Mouse (Mus musculus) lung, adult 18-20 months (tissue): ENCODE data around the gene Kndc1.

Source experiments
- DNase-seq, 2 experiments: peaks; one replicate each; pipeline ENCODE4 v3.0.0; 2022; ENCODE audit warnings: mixed read lengths in 2 of 2

The Kndc1 gene

DNA sequence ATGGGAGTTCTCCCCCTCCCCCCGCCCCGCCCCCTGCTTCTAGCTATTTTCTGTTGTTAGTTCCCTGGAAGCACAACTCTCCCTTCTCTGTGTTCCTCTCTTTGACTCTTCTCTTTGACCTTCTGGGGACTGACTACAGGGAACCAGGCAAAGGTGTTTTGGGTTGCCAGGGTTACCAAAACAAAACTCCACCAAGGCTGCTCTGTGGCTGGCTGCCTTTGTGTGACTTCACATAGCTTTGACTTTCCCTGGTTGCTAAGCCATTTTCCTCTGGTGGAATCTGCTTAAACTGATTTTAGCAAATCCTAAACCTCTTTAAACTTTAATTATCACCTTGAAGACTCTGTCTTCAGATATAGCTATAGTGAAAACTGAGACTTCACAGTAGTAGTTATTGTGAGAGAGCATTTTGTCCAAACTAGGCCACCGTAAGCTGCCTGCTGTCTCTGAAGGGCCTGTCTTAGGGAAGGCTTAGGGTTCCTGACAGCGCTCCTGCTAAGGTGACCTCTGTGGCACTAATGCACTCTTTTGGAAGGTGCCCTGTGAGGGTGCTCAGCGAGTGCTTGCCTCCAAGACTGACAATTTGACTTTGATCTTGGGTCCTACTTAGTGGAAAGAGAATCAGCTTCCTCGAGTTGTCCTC is 57.6 kb downstream of the Kndc1 start:
- DNase-seq = no peak

DNA sequence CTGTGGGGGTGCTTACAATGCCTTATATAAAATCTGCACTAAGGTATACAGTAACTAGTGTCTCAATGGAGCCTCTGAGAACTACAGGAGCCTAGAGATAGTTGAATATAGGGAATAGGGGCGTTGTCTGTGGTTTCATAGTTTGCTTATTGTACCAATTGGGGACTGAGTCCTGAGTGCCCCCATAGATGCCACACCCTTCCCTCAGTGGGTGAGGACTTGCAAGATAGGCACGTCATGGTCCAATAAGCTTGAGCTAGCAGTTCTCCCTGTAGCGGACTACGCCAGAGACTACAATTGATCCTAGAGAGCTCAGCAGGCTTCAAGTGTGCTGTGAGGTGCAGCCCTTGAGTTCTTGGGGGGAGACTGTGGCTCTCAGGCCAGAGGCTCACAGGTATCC is 61.0 kb downstream of the Kndc1 start:
- DNase-seq = no peak

DNA sequence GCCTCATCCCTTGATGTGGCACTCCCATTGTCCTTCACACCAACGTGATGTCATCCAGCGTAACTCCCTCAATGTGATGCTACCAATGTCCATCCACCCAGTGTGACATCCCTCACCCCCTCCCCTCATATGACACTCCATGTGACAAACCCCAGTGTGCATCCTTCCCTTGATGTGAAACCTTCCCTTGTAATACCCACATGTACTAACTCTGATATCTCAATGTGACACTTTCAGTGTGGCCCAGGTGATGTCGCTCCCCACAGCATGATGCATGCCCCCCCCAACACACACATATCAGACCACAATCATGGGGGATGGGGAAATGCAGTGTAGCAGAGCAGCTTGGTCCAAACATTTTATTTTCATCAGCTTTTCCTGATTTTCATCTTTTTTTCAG is 62.2 kb downstream of the Kndc1 start:
- no peak for DNase-seq

DNA sequence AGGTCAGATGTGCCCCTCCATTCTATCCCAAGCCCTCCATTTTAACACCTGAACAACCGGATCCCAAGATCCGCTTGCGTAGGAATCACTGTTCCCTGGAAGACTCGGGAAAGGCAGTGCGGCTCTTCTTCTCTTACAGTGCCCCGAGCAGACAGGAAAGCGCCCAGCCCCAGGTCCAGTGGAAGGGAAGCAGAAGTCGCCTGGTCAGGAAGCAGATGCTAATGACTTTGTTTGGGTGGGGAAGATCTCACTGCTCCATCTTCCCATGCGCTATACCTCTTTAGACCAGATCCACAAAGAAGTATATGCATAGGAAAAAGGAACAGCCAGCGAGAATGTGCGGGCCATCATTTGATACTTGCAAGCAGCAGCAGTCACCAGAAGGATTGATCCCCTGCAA is 62.9 kb downstream of the Kndc1 start:
- DNase-seq = no peak

DNA sequence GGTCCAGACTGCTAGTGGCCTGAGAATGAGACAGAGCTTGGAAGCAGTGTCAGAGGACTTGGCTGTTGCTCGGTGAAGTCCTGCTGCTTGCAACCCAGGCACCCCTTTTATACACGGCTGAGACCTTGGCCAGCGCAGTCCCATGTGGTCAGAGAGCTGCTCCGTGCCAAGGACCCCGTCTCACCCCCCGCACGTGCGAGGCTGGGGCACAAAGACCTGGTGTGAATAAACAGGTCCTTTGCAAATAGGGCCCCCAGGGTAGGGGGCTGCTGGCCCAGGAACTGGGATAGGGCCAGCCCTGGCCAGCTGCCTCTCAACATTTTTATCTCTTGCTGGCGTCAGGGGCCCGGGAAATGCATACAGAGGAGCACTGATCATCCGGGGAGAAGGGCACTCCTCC is 63.5 kb downstream of the Kndc1 start:
- no peak for DNase-seq

DNA sequence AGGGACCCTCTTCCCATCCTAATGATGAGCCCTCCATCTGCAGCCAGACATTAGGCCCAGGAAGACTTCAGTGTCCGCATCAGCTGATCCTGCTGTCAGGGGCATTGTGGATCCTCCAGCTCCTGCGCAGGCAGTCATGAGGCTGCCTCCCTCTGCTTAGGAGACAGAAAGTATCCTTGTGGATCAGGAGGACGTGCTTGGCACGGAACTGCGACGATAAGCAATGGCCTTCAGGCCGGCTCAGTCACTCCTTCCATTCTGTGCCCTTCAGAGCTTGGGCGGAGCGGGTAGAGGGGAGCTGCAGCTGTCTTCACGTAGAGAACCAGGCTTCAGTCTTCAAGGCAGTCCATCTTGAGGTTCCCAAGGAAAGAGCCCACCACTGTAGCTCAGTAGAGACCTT is 66.6 kb downstream of the Kndc1 start:
- DNase-seq = no peak

DNA sequence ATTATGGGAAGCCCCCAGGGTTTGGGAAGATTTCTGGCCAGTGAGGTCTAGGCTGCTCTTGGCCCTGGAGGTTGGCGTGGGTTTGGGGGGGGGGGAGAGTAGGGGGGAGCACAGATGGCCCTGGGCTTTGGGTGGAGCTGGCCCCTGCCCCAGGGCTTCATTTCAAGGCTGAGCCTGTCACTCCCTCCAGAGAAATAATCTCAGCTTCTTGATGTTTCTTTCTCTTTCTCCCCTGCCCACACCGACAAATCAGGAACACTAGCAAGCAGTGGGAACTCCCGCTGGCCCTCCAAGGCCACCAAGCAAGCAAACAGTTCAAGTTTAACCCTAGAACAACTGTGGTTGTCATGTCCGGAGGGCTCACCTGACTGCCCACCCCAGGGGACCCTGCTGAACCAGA is 69.3 kb downstream of the Kndc1 start:
- DNase-seq = no peak

DNA sequence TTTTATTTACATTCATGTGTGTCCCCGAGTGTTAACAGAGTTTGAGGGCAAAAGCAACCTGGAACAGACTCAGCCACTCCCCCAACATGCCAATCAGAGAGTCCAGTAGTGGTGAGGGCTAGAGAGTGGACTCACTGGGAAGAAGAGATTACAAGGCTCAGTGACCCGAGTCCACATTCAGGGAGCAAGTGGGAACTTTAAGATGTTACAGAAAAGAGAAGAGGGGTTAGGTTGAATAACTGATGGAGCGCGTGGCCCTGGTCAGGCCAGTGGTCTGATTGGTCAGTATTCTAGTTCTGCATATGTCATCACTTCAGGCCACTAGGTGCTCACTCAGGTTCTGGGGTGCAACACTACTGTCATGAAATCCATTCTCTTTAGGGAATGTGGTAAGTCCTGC is 72.7 kb downstream of the Kndc1 start:
- DNase-seq = no peak

DNA sequence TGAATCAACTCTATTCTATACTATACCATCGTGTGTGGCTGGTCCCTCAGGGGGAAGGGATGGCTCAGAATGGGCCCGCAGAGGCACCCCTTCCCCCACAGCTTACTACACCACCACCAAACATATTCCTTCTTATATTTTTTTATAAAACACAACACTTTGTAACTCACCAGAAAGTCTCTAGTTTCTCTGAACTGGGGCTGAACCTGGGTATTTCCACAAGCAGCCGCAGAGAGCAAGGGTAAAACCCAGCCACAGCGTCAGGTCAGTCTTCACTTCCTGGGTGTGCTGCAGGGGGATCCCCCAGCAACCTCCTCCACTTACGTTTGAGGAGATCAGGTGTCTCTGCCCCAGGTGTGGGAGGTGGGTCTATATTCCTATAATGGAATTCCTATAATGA is 73.9 kb downstream of the Kndc1 start:
- no peak for DNase-seq

DNA sequence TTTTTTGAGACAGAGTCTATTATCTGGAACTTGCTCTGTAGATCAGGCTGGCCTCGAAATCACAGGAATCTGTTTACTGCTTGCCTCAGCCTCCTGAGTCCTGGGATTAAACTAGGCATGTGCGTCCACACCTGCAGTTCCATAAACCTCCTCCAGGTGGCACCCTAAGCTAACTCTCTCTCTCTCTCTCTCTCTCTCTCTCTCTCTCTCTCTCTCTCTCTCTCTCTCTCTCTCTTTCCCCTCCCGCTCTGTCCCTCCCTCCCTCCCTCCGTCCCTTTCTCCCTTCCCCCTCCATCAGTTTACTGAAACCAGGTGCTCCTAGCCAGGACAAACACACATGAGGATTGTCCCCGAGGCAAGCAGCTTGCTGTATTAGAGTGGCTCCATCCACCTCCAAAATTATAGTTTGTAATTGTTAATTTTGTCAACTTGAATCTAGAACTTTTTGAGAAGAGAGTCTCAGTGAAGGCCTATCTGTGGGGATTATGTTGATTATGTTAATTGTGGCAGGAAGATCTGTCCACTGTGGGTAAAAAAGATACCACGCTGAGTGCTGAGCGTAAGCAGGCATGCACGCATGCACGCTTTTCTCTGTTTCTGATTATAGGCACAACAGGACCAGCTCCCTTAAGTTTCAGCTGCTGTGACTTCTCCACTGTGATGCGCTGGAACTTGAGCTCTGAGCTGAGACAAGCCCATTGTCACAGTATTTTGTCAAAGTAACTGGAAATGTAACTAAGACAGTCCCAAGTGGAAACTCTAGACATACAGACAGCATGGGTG is 75.0 kb downstream of the Kndc1 start:
- peak; percentile 73 for DNase-seq

DNA sequence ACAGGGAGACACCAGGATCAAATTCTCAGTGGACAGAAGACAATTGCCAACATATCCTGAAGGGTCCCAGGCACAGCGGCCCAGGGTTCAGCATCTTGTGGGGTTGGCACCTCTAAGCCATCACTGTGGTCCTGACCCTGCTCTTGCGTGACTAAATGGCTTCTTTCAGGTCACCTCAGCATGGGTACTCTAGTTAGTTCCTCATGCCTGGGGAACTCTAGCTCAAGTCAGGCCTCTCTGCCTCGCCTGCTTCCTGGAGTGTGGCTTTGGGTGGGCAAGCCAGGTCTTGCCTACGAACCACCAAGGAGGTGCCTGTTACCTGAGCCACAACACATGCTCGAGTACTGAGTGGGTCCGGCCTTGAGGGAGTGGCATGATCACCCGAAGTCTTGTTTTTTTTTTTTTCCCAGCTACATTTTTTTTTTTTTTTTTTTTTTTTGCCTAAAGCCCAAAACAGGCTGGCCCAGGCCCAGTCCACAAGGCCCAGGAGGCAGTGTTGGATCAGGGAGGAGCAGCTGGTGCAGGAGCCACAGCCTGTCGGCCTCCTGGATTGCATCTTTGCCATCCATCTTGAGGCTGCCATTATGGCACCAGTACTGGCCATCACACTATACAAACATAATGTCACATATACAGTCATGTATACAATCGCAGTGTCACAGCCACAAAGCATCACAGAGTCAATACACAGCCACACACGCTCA is 75.9 kb downstream of the Kndc1 start:
- peak in 1 of 2 experiments; percentile 44 for DNase-seq

DNA sequence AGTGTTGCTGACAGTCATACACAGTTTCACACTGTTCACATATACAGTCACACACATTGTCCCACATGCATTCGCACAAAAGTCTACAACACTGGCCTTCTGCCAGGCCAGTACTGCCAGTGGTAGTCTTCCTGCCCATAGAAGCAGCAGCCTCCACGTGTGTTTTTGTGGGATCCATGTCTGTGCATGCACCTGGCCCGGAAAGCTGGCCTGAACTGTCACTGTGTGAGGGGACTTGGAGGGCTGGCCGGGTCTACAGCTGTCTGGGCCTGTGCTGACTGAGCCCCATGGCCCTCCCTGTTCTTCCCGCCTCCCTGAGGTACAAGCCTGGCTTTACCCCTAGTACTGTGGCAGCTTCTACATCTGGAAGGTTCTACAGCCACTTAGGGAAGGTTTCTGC is 76.5 kb downstream of the Kndc1 start:
- no peak for DNase-seq

DNA sequence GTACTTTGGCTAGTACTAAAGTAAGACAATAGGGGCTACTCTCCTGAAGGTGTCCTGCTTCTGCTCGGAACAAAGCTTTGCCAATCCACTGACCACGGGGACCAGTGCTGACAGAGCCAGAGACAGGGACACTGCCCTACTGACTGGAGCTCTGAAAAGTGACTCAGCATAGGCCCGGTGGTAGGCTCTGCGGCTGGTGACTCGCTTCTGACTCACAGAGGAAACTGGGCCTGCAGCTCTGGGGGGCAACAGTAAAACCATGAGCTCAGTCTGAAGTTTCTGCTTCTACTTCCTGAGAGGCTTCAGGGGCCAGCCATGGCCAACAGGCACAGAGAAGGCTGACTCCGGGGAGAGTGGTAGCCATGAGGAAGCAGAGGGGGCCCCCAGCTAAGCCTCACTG is 76.9 kb downstream of the Kndc1 start:
- DNase-seq = no peak

DNA sequence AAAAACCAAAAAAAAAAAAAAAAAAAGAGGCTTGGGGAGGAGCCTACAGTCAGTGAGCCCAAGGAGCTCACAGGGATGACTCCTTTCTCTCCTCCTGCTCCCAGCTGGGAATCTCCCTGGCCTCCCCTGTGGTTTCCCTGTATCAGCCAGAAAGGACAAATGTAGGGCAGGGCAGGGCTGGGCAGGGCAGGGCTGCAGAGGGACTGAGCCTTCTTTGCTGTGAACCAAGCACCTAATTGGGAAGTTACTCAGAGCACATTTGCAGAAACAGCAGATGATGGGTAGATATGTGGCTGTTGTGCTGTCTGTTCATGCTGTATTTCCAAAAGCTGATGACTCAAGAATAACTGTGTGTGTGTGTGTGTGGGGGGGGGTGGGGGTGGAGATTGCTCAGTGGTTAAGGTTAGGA is 78.4 kb downstream of the Kndc1 start:
- no peak for DNase-seq

DNA sequence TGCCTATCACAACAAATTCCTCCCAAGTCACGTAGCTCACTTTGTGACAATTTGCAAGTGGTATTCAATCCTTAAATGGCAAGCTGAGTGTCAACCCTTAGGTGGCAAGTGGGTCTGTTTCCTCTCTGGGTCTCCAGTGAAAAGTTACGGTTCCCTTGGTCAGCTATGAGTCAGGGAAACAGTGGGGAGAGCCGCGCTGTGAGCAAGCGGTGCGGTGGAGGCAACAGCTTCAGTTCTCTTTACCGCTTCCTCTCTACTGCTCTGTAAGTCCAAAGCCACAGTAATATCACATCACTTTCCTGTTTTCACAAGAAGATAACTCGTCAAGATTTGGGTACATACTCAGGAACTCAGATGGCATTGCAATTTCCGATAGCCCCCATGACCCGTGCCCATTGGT is 79.8 kb downstream of the Kndc1 start:
- peak in 1 of 2 experiments; percentile 24 for DNase-seq

DNA sequence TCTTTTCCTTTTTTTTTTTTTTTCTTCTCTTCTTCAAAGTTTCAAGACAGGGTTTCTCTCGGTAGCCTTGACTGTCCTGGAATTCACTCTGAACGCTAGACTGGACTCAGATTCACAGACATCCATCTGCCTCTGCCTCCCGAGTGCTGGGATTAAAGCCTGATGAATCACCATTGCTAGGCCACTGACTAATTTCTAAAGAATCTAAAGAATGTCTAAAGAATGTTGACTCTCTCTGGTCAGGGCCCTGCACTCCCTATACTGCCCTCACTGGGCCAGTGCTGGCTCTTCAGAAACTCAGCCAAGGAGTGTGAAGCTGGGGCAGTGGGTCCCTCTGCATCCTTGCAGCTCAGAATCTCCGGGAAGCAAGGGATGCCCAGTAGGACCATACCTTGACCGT is 81.0 kb downstream of the Kndc1 start:
- no peak for DNase-seq

DNA sequence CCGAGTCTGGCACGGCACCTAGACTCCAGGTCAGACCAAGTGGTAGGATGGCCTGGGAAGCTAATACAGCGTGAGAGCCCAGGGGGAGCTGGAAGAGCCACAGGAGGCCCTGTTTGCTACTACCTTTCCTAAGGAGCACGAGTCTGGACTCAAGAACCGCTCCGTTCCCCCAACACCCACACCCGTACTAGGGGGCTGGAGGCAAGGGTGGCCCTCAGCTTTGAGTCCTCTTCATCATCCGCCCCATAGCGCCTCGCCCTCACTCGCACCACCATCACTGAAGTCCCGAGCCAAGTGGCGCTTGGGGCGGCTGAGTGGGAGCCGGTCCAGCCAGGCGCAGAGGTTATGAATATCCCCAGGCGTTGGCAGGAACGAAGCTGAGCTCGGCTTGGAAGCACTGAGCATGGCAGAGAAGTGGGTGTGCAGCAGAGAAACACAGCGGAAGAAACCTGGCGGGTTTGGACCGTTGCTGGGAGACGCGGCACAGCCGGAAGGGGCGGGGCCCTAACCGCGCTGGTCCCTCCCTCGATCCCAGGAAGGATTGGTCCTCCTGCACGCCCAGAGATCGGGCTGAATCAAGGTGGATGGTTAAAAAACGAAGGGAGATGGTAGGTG is 83.9 kb downstream of the Kndc1 start, which contains the start of gene 6430531B16Rik:
Gene 6430531B16Rik, minus strand, starts transcription at position 478 of the 615 bp plus-strand sequence.
- DNase-seq = peak; percentile 84

DNA sequence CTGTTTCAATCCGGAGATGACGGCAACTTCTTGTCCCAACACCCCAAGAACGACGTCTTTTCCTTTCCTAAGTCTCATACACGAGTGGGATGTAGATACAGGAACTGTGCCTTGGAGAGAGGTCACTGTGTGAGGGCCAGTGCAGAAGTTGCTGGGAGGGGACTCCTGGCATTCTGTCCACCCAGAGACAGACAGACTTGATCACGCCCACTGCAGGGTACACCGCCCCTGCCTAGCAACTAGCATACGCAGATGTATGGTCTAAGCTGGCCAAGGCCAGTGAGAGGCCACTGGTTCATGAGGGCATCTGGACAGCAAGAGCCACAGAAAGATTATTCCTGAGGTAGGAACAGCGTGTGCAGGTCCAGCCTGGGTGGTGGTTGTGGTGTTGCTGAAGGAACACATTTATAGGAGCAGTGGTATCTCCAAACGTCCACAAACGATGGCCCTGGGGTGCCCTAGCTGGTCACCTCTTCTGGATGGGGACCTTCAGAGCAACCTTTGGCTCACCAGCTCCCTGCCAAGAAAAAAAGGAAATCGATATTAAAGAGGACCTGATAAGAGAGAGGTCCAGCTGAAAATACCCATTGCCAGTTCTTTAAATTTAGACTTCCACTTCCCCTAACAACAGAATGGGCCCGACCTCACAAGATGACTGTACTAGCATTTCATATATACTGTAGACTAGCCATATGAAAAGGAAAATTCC is 84.7 kb downstream of the Kndc1 start:
- DNase-seq = peak in 1 of 2 experiments; percentile 34

DNA sequence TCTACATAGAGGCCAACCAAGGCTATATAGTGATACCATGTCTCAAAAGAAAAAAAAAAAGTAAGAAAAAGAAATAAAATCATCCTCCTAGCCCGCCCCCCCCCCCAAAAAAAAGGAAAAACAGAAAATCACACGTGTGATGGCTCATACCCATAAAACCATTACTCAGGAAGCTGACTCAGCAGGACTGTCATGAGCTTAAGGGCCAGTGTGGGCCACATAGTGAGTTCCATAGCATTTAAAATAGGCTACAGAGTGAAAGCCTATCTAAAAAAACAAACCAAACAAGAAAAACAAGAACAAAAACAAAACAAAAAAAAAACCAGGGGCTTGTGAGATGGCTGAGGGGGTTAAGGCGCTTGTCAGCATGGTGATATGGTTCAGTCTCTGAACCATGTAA is 86.3 kb downstream of the Kndc1 start:
- DNase-seq = no peak

DNA sequence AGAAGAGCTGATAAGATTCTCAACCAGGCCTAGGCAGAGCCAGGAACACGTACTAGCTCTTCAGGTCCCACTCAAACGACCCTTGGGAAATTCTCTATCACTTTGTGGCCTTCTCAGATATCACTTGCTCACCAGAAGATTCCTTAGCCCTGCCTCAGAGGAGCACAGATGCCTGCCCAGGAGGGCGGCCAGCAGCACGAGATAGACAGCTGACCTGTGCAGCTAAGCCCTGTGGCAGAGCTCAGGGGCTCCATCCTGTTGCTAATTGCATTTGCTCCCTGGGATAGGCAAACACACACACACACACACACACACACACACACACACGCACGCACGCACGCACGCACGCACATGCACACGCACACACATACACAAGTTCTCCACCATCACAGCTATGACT is 87.6 kb downstream of the Kndc1 start:
- no peak for DNase-seq

DNA sequence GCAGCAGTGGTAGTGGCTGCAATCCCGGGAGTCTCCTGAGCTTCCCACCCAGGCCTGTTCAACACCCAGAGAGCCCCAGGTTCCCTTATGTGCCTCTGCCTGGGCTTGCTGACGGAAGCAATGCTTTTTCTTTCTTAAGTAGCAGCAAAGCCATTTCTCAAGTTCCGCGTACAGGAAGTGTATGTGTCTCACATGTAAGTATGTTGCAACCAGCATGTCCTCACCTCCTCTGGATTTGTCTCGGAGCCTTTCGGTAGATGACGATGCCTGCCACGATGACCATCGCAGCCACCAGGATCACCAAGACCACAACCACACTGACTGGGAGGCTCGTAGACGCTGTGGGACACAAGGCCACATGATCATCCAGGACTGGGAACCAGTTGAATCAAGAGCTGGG is 90.0 kb downstream of the Kndc1 start:
- DNase-seq = no peak

DNA sequence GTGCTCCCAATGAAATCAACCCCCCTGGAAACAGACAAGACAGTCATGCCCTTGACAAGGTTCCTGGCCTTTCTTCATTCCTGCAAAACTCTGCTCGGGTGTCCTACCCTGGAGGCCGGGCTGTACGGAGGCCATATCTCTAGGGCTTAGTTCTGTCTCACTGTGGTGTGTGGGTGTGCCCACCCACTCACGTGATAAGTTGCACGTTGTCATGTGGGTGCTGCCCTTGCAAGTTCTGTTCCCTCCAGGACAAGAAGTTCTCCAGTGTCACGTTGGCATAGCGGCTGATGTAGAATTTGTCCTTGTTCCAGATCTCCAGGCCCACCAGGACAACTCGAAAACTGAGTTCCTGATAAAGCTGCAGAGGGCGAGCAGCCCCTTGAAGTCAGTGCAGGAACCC is 93.8 kb downstream of the Kndc1 start:
- no peak for DNase-seq

DNA sequence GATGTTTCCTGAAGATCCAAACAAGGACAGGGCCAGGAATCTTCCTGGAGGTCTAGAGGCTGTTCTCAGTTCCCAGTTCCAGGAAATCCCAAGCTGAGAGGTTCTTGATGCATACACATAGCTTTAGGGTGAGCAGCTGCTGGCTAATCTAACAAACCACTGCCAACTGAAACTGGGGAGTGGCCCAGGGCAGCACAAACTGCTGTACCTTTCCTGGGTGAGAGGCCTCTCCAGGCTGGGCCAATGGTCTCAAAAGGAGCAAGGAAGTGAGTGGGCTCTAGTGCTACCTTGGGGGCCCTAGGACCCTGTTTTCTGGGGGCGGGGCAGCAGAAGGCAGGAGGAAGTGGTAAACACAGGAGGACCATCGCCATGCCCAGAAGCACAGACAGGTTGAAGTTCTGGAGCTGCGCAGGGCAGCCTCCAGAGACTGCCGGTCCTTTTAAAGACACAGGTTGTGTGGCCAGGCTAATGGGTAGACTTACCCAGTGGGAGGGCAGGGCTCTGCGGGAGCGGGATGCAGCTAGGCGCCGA is 96.4 kb downstream of the Kndc1 start:
- no peak for DNase-seq
